Mouse (Mus musculus): ENCODE data around the gene Smim22.

DNA sequence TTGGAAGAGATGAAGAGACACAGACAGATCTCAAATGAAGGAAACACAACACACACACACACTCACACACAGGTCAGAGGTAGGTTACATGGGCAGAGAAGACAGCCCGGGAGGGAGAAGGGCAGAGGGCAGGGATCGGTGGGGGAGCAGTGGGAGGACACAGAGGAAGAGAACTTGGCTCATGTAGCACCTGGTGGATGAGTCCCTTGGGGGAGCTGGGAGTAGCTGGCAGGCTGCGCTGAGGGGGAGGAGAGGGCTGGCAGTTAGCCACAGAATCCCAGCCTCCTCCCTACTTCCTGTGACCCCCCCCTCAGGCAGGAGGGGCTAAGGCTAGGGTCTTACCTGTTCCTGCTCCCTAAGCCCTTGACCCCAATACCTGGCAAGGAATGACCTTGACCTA, 9.5 kb upstream of the Smim22 start, which contains the start of gene Sept12:
- TF ChIP-seq CTCF (IDR thresholded peaks at IDR 0.05; ENCODE audit: extremely low read depth, insufficient read length, insufficient replicate concordance, low read depth, low read length), result no peak
- TF ChIP-seq POLR2A (IDR thresholded peaks at IDR 0.05; ENCODE audit: low read depth, low read length), result no peak
